In genomic region chr5:33999466-34000090, GRCm38 (mm10) we compare ENCODE assay signal across 11 mouse cellular contexts. TPM values are rescaled to one million over a fixed set of nuclear protein-coding genes. Genes with fewer than 3 reads are reported as not detected.
A peak's percentile ranks its signal among the peaks of the same experiment; 100 is the strongest.
DNase-seq lines count a peak whose midpoint lies in the region; ATAC-seq and TF ChIP-seq lines count a peak whose summit lies in the region.
"Had no signal": no experiment of that assay in that cellular context is flagged by ENCODE, and none has a peak within 500 bp of the region (broad histone marks: within the 10 kb centered on the region; RNA-seq: fewer than 3 reads in every experiment).

No protein-coding gene starts in this region.

- intact Hi-C loops in heart, adult 2 months (cut with DNase I): no loop called here

- 79% methylated on average over 6 of the region's 6 CpGs for WGBS in heart, adult 2 months
- 76% methylated on average over 6 of the region's 6 CpGs for WGBS in hindbrain, embryonic 15.5 days

- TF ChIP-seq CTCF in heart, adult 2 months (IDR thresholded peaks at IDR 0.05): no peak

- H3K9me3 ChIP-seq in hindbrain, embryonic 15.5 days: no peaks in the 10 kb centered on the region
- H3K9me3 ChIP-seq: intestine, embryonic 15.5 days had no signal

- DNase-seq in heart, adult 11 months: peak; percentile 85
- DNase-seq in heart, adult 2 months: no peak
- peak; percentile 16 for DNase-seq in 3T3-L1 (ENCODE audit: low read depth, low spot score)
- DNase-seq in adrenal gland, postnatal 25 days: peak; percentile 46
- DNase-seq in layer of hippocampus, adult 9-11 months: no peak
- no peak for DNase-seq in thymus, postnatal 4 days

- H3K4me2 ChIP-seq in hindbrain, embryonic 15.5 days: peak overlapping the region; percentile 85
- H3K4me2 ChIP-seq: heart, embryonic 11.5 days; intestine, embryonic 15.5 days had no signal

- peaks cover 16% of the 10 kb centered on the region for H3K27me3 ChIP-seq in heart, adult 2 months (ENCODE audit: control insufficient read depth, insufficient read depth, low read length)
- H3K27me3 ChIP-seq in hindbrain, embryonic 15.5 days: no peaks in the 10 kb centered on the region

- H3K9ac ChIP-seq in heart, adult 2 months (ENCODE audit: low read depth, low read length): no peak overlapping the region
- H3K9ac ChIP-seq in hindbrain, embryonic 15.5 days: no peak overlapping the region
- H3K9ac ChIP-seq: intestine, embryonic 15.5 days had no signal

- no peak overlapping the region for H3K4me3 ChIP-seq in heart, adult 2 months
- 0 out of 2 replicates have a peak overlapping the region, but pooled peaks have one; percentile 99 for H3K4me3 ChIP-seq in hindbrain, embryonic 15.5 days
- H3K4me3 ChIP-seq: intestine, embryonic 15.5 days had no signal

- TF ChIP-seq EP300 in heart, adult 2 months (IDR thresholded peaks at IDR 0.05; ENCODE audit: insufficient read depth, low read depth, low read length): no peak

- H3K79me2 ChIP-seq in heart, adult 2 months (replicated peaks; ENCODE audit: control insufficient read depth, insufficient read depth, low read length): no peaks in the 10 kb centered on the region

- no peak overlapping the region for H3K27ac ChIP-seq in heart, adult 2 months
- H3K27ac ChIP-seq in hindbrain, embryonic 15.5 days (replicated peaks): no peak overlapping the region
- H3K27ac ChIP-seq: intestine, embryonic 15.5 days had no signal

- no peak for TF ChIP-seq POLR2A in heart, adult 2 months (IDR thresholded peaks at IDR 0.05; ENCODE audit: insufficient read depth, low read depth, low read length)

- H3K4me1 ChIP-seq in heart, adult 2 months (ENCODE audit: control insufficient read depth, insufficient read depth, low read length): no peaks in the 10 kb centered on the region
- H3K4me1 ChIP-seq in hindbrain, embryonic 15.5 days (replicated peaks): peaks cover 44% of the 10 kb centered on the region

- ATAC-seq in hindbrain, embryonic 15.5 days (ENCODE audit: low FRiP score, low read depth): no peak
- ATAC-seq in megakaryocyte, adult 5-6 weeks (ENCODE audit: poor library complexity, severe bottlenecking): no peak
- ATAC-seq: activated CD4-positive, CD25-positive, alpha-beta regulatory T cell, adult 4 months; intestine, embryonic 15.5 days had no signal

- no peaks in the 10 kb centered on the region for H3K36me3 ChIP-seq in heart, adult 2 months (ENCODE audit: control insufficient read depth, insufficient read depth, low read length)
- H3K36me3 ChIP-seq in hindbrain, embryonic 15.5 days: peaks cover 14% of the 10 kb centered on the region; the same call in 1 of the 2 replicates
- H3K36me3 ChIP-seq: intestine, embryonic 15.5 days had no signal

RNA-seq across cellular contexts. Expression of gene Nat8l, which starts 3.8 kb away (rescaled TPM):
- total RNA-seq in heart, adult 2 months (2021): 1 to 10 TPM; 1.1 TPM
- 3.1 and 5.7 TPM in 2 replicates for polyA plus RNA-seq in heart, adult 2 months (2012; rRNA removed)
- 13.2 and 14.1 TPM in 2 replicates for total RNA-seq in adrenal gland, postnatal 25 days (2021)
- 6.2 TPM in 2 replicates for polyA plus RNA-seq in hindbrain, embryonic 15.5 days (2015; fragmentation: Nextera tagmentation; extraction: Ambion mirVana)
- 4.9 and 6.3 TPM in 2 replicates for total RNA-seq in megakaryocyte, adult 5-6 weeks (2015)
- 6.7 and 8.4 TPM in 2 replicates for total RNA-seq in megakaryocyte, adult 5-6 weeks (2017)
- polyA plus RNA-seq: activated CD4-positive, CD25-positive, alpha-beta regulatory T cell, adult 4 months had no signal

RNA-seq across cellular contexts. Expression of gene Gm1673, which starts 16.3 kb away (rescaled TPM):
- 1 to 10 TPM; 2.2 to 2.6 TPM for total RNA-seq in heart, adult 2 months (2021)
- polyA plus RNA-seq in heart, adult 2 months (2012; rRNA removed): 3.7 and 7.6 TPM in 2 replicates
- total RNA-seq in adrenal gland, postnatal 25 days (2021): 7.8 and 21.8 TPM in 2 replicates
- polyA plus RNA-seq in hindbrain, embryonic 15.5 days (2015; fragmentation: Nextera tagmentation; extraction: Ambion mirVana): 598 and 652 TPM in 2 replicates
- total RNA-seq in megakaryocyte, adult 5-6 weeks (2015): 0.48 and 1.5 TPM in 2 replicates
- total RNA-seq in megakaryocyte, adult 5-6 weeks (2017): 2.0 and 3.8 TPM in 2 replicates
- polyA plus RNA-seq: activated CD4-positive, CD25-positive, alpha-beta regulatory T cell, adult 4 months had no signal

Comparison
In these comparisons a context has a peak if more than half of its experiments do, and no peak if none do; other contexts are left out.
1. DNase-seq: peak in heart, adult 11 months (single experiment), 3T3-L1 (single experiment) and adrenal gland, postnatal 25 days (single experiment); none in heart, adult 2 months (0 of 2), layer of hippocampus, adult 9-11 months (single experiment) and thymus, postnatal 4 days (single experiment).